In genomic region chr7:133848180-133848579, GRCm38 (mm10) we compare ENCODE assay signal across 12 mouse cellular contexts.
"Had no signal": no experiment of that assay in that cellular context is flagged by ENCODE, and none has a peak within 500 bp of the region (broad histone marks: within the 10 kb centered on the region; RNA-seq: fewer than 3 reads in every experiment).

No protein-coding gene starts in this region.

- DNase-seq: kidney, postnatal 25 days; thymus, postnatal 4 days had no signal

- ATAC-seq: midbrain, embryonic 15.5 days had no signal

- H3K36me3 ChIP-seq: limb, embryonic 10.5 days; liver, embryonic 15.5 days; midbrain, embryonic 15.5 days; neural tube, embryonic 12.5 days had no signal

- H3K27me3 ChIP-seq: liver, embryonic 15.5 days; midbrain, embryonic 15.5 days; neural tube, embryonic 12.5 days had no signal

- H3K9me3 ChIP-seq: limb, embryonic 10.5 days; liver, embryonic 15.5 days; midbrain, embryonic 15.5 days; neural tube, embryonic 12.5 days had no signal

- H3K4me2 ChIP-seq: liver, embryonic 11.5 days; liver, embryonic 15.5 days; midbrain, embryonic 11.5 days; midbrain, embryonic 15.5 days; neural tube, embryonic 12.5 days had no signal

- H3K4me3 ChIP-seq: left cerebral cortex, adult 2 months; limb, embryonic 10.5 days; liver, embryonic 15.5 days; megakaryocyte, embryonic 14.5 days; midbrain, embryonic 15.5 days; neural tube, embryonic 12.5 days had no signal

- H3K27ac ChIP-seq: left cerebral cortex, adult 2 months; limb, embryonic 10.5 days; liver, embryonic 15.5 days; macrophage; midbrain, embryonic 15.5 days; neural tube, embryonic 12.5 days; stomach, postnatal 0 days had no signal

- H3K9ac ChIP-seq: liver, embryonic 15.5 days; midbrain, embryonic 15.5 days; neural tube, embryonic 12.5 days had no signal

- H3K4me1 ChIP-seq: liver, embryonic 15.5 days; megakaryocyte, embryonic 14.5 days; midbrain, embryonic 15.5 days; neural tube, embryonic 12.5 days had no signal
